Mouse (Mus musculus): Measurements from ENCODE around the gene Prkcz. TPM values are rescaled to one million over a fixed set of nuclear protein-coding genes. Genes with fewer than 3 reads are reported as not detected.
A peak's percentile ranks its signal among the peaks of the same experiment; 100 is the strongest.

Prkcz gene
- total RNA-seq, 2 experiments from 2014 or later, result 1.1 to 2.1 TPM

DNA sequence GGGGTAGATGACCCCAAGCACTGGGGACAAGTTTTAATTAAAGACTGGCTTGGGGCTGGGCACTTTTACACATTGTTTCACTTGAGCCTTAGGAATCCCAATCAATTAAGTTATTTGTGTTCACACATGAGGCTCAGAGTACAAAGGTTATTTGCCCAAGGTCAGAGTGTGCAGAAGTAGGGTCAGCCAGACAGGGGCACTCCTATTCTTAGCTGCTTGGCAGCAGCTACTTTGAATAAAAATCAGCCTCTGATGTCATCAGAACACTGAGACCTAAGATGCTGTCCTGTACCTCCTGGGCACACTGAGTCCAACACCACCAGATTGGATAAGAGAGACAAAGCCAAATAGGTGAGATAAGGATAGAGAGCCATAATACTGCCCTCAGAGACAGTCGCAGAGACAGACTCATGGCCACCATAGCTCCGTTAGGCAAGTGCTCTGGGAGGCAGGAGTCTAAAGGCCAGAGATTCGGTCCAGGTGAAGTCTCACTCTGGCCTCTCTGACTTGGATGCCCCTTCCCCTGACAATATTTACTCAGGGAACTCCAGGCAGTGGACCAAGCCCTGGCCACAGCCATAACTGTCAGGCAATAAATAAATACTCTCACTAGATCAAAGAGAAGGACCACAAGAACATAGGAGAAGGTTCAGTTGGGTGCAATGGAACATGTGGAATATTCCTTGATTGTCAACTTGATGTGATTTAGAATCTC, 37.9 kb downstream of the Prkcz start:
- no peak overlapping the region for H3K4me3 ChIP-seq
- no peak for DNase-seq
- TF ChIP-seq CTCF (IDR thresholded peaks at IDR 0.05), result no peak
- H3K27ac ChIP-seq, result no peak overlapping the region
- intact Hi-C loops (cut with DNase I), result loop anchor here (5.0 kb wide), 1 partner anchor 84 kb away; the partner anchor contains the start of gene Cfap74

DNA sequence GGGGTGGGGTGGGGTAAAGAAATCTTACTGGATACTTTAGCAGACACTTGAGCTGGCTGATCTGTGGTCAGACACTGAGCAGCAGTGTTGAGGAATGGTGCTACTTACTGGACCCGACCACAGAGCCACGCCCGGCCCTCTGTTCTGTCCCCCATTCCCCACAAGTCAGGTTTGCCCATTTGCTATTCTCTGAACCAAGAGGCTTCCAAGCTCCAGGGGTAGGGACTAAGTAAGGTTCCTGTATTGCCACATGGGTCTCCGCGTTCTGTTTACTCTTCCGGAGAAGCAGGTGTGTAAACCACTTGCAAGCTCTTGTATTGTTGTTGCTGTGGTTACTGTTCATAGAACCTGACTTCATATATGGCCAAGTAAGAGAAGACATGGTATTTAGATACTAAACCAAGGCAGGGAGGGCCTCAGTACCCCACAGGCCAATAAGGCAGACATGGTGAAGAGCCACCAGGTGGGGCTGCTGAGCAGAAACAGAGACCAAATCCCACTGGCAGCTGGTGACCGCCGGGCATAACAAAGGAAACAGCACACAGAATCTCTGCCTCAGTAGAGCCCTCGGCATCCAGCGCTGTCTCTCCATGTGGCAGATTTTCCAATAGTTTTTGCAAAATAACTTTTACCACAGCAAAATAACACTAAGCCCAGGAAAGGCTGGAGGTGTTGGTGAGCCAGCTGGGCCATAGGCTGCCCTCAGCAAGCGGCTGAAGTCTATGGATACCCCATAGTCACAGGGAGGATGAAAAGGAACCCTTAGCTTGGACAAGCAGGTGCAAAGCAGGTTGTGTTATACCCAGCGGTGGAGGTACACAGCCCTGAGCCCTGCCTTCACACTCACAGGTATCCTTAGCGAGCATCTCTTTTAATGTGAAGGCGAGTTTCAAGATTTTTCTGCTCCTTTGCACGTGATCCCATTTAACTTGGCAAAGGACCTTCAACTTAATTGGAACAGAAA, 40.6 kb downstream of the Prkcz start:
- H3K27ac ChIP-seq, result no peak overlapping the region
- no peak overlapping the region for H3K4me3 ChIP-seq
- peak; percentile 55 for DNase-seq
- peak; percentile 80 for TF ChIP-seq CTCF (IDR thresholded peaks at IDR 0.05)
- intact Hi-C loops (cut with DNase I), result loop anchor here (5.0 kb wide), 1 partner anchor 87 kb away; the partner anchor contains the start of gene Cfap74

DNA sequence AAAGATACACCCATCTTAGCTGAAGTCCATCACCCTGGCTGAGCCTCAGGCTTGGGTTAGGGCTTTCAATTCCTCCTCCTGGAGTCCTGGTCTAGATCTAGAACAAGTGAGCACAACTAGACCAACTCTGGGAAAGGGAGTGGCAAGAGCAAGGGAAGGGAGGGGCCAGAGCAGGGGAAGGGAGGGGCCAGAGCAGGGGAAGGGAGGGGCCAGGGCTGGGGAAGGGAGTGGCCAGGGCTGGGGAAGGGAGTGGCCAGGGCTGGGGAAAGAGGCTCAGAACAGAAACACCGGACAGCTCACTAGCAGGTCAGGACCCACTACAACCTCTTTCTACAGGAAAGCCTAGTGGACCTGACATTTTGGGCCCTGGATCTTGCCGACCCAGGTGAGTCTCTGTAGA, 42.9 kb downstream of the Prkcz start:
- DNase-seq, result no peak
- H3K27ac ChIP-seq, result no peak overlapping the region
- H3K4me3 ChIP-seq, result no peak overlapping the region
- intact Hi-C loops (cut with DNase I), result no loop called here
- TF ChIP-seq CTCF (IDR thresholded peaks at IDR 0.05), result no peak

GRCm38 (mm10) chr4:155315031-155315430, 46.1 kb downstream of the Prkcz start:
- intact Hi-C loops (cut with DNase I), result no loop called here
- DNase-seq, result no peak
- Histone ChIP-seq H3K4me3 (no peak overlapping the region), H3K27ac (no peak overlapping the region)
- no peak for TF ChIP-seq CTCF (IDR thresholded peaks at IDR 0.05)

DNA sequence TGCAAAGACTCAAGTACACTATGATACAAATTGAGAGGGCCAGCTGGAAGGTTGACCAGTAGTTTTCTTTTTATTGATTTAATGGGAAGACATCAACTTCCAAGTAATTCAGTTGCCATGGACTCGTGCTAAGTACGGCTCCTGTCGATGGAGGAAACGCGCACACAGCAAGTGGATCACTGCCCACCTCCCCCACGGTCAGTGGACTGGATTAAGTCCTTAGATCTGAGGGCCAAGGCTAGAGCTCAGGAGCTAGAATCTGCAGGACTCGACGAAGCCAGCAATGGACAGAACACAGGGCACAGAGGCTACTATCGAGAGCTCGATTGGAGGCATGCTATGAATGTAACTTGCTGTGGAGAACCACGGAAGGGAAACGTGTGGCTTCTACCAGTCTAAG, 52.5 kb downstream of the Prkcz start:
- TF ChIP-seq CTCF (IDR thresholded peaks at IDR 0.05), result no peak
- no peak overlapping the region for H3K27ac ChIP-seq
- intact Hi-C loops (cut with DNase I), result loop anchor here (1.0 to 5.0 kb wide), 3 partner anchors 40 to 213 kb away; no protein-coding TSS in a partner anchor
- H3K4me3 ChIP-seq, result no peak overlapping the region
- DNase-seq, result no peak

GRCm38 (mm10) chr4:155308068-155308467, 53.1 kb downstream of the Prkcz start:
- intact Hi-C loops (cut with DNase I), result loop anchor here (1.0 to 5.0 kb wide), 3 partner anchors 40 to 213 kb away; no protein-coding TSS in a partner anchor
- DNase-seq, result peak; percentile 88
- H3K27ac ChIP-seq, result peak overlapping the region; percentile 53
- H3K4me3 ChIP-seq, result peak overlapping the region; percentile 58
- peak; percentile 95 for TF ChIP-seq CTCF (IDR thresholded peaks at IDR 0.05)

- DNase-seq, result no peak
- TF ChIP-seq CTCF (IDR thresholded peaks at IDR 0.05), result no peak
- intact Hi-C loops (cut with DNase I), result loop anchor here (5.0 kb wide), 1 partner anchor 55 kb away; no protein-coding TSS in a partner anchor
- Histone ChIP-seq H3K4me3 (peak overlapping the region; percentile 58), H3K27ac (peak overlapping the region; percentile 53)
These were observed 53.6 kb downstream of the Prkcz start for GRCm38 (mm10) chr4:155307591-155307990.

DNA sequence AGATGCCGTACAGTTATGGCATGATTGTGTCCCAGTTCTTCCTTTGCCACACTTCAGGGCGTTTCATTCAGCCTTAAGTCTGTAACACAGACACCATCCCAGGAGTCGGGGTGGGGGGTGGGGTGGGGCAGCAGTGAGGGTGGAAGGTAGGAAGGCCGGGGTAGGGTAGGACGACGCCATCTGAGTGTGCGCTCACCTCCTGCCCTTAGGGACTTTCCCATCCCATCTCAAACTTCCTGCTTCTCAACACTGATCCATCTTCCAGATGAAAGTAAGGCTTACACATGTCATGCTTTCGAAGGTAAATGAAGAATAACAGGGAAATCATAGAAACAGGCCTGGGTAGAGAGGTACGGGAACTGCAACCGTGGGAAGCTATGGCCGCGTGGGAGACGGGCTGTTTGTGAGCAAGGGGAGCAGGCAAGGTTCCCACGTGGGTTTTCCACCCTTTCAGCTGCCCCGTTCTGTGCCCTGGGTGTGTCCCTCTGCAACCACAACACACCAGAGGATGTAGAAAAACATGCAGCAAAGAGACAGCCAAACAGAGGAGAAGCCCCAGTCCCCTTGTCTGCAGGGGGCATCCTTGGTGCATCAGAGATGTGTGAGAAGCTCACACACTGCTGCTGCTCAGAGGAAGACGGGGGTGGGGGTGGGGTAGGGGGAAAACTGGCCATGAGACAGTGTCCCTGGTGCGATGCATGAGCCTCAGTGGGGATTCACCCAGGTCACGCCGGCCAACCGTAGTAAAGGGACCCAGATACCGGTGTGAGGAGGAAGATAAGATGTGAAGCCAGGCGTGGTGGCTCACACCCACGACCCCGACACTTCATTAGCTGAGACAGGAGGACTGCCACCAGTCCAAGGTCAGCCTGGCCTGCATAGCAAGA, 54.6 kb downstream of the Prkcz start:
- TF ChIP-seq CTCF (IDR thresholded peaks at IDR 0.05), result no peak
- H3K27ac ChIP-seq, result no peak overlapping the region
- no peak overlapping the region for H3K4me3 ChIP-seq
- intact Hi-C loops (cut with DNase I), result loop anchor here (5.0 kb wide), 1 partner anchor 54 kb away; no protein-coding TSS in a partner anchor
- DNase-seq, result no peak

DNA sequence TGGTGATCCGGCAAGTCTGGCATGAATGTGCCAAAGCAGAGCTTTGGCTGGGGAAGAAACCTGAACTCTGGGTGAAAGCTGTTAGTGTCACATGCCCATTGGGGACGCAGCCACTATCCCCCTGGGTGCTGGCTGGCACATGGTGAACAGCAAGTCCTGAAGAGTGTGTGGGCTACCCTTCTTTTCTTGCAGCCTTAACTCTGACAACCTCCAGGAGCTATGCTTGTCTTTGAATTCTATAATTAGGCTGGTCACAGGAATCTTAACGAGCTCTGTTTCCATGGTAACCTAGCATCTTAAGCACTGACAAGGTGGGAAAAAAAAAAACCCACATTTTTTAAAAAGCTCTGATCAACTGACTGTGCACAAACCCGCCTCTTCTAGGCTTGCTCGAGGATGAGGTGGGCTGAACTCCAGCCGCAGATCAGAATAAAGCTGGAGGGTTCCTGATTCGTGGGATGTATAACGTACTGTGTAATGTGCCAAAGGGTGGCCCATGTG, 55.6 kb downstream of the Prkcz start:
- DNase-seq, result no peak
- Histone ChIP-seq H3K27ac (no peak overlapping the region), H3K4me3 (no peak overlapping the region)
- intact Hi-C loops (cut with DNase I), result loop anchor here (5.0 kb wide), 1 partner anchor 53 kb away; no protein-coding TSS in a partner anchor
- no peak for TF ChIP-seq CTCF (IDR thresholded peaks at IDR 0.05)

DNA sequence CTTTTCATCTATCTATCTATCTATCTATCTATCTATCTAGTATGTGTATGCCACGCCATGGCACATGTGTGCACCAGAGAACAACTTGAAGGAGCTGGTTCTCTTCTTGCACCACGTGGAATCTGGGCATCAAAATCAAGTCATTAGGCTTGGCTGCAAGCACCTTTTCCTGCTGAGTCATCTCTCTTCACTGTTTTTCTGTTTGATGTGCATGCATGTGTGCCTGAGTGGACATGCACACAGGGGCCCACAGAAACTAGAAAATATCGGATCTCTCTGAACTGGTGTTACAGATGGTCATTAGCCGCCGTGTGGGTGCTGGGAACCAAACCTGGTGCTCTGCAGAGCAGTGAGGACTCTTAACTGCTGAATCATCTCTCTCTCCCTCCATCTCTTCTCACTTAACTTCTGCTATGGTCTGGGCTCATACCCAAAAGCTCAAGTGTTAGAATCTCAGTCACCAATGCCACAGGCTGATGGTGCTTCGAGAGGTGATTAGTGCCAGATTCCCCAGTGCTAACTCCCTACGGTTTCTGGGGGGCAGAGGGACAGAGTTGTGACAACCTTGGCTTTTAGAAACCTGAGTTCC, 56.6 kb downstream of the Prkcz start:
- intact Hi-C loops (cut with DNase I), result loop anchor here (5.0 kb wide), 1 partner anchor 52 kb away; no protein-coding TSS in a partner anchor
- no peak overlapping the region for H3K4me3 ChIP-seq
- no peak overlapping the region for H3K27ac ChIP-seq
- DNase-seq, result no peak
- no peak for TF ChIP-seq CTCF (IDR thresholded peaks at IDR 0.05)

GRCm38 (mm10) chr4:155301965-155302364, 59.2 kb downstream of the Prkcz start:
- intact Hi-C loops (cut with DNase I), result no loop called here
- DNase-seq, result no peak
- no peak overlapping the region for H3K4me3 ChIP-seq
- peak overlapping the region; percentile 43 for H3K27ac ChIP-seq
- no peak for TF ChIP-seq CTCF (IDR thresholded peaks at IDR 0.05)

Data from gastrocnemius, adult 2 months (tissue).